Mouse (Mus musculus) G1E-ER4 (cell line): ENCODE measurements around the gene Aftph. TPM values are rescaled to one million over a fixed set of nuclear protein-coding genes. Genes with fewer than 3 reads are reported as not detected.
A peak's percentile ranks its signal among the peaks of the same experiment; 100 is the strongest.

ENCODE experiments used
- GATA1 ChIP-seq: IDR thresholded peaks from one replicate; pipeline ENCODE4 v1.8.0; 2012; ENCODE audit warnings: low read length, inconsistent platforms
- polyA plus RNA-seq: library from polyadenylated mRNA; stranded (reverse); fragments of >175 nt; gene quantifications from 2 replicates; pipeline ENCODE4 v1.2.3, GENCODE M21; 2012

The Aftph gene
- polyA plus RNA-seq, result 7.2 and 10.8 TPM in 2 replicates

DNA sequence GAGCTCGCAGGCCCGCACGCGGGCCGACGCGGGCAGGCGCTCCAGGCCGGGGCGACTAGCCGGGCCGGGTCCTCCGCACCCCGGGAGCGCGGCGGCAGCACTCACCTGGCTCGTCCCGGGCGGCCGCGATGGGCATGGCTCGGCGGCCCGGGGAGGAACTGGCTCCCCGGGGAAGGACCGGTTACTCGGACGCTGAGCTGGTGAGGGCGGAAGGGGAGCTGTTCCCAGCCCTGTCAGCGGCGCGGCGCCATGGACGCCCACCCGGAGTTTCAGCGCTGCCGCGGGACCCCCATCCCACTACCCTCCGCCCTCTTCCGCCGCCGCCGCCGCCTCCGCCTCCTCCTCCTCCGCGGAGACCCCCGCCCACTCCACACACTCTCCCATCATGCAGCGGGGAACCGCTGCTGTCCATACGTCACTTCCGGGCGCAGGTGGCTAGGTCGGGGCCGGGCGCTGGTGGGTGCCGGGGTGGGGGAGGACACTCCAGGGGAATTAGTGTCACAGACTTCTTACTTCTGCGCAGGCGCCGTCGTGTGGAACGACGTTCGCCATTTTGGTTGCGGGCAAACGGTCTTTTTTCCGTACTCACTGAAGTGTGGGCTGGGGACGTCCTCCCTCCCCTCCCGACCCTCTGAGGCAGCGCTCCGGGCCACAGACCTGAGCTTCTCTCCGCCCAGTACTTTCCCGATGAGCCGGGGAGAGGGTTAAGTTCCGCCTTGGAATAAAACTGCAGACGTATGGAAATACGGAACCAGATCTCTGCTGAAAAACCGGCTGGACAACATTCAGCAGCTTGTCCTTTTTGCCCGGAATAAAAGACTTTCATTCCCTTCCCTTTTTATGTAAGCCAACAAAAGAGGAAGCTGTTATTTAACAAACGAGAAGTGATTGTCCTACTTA, at the start of gene Aftph:
Aftph (minus strand) TSS at position 389 of the 900 bp plus-strand sequence.
- TF ChIP-seq GATA1, result no peak

DNA sequence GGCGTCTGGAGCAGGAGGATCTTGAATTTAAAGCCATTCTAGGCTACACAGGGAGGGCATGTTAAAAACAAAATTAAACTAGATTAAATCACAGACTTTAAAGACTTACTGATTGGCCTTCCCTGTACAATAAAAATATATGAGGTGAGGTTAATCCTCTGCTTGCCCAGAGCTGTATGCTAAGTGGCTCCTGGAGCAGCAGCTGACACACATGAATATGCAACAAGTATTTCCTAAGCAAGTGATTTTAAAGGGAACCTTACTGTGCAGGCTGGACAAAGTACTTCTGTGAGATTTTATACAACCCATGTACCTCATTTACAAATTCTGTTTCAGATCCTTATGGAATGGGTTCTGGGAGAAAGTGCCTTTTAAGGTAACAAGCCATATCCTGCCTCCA, 47.6 kb upstream of the Aftph start:
- TF ChIP-seq GATA1, result no peak

DNA sequence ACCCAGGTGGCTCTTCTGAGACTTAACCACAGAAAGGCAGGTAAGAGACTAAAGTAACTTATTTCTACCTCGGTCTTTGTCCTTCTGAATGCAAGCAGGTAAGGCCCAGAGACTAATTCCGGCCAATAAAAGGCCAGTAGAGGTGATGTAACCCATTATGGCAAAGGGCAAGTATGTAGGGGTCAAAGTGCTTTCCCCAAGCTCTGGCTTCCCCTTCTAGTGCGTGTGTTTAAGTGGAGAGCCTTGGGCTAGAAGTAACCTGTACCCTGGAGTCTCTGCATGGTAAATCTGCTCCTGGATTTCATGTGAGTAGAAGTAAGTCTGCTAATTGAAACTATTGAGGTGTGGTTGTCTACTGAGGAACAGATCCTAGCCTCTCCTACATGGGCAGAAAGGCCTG, 46.7 kb upstream of the Aftph start:
- TF ChIP-seq GATA1, result no peak

DNA sequence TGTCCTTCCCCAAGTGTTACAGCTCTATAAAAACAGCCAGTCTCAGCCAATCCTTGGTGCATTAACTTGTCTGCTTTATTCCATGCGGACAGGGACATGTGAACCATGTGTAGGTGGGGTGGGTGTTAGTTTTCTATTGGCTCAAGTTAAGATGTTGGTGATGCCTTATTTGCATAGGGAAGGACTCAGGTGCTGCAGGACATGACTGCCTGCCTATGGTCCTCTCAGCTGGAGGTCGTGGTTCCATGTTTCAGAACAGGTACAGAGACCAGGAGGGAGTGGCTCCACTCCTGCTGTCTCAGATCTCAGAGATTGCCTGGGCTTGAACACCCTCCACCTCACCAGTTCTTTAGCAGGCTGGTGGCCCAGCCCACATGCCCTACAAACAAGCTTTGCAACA, 44.8 kb upstream of the Aftph start:
- TF ChIP-seq GATA1, result no peak

DNA sequence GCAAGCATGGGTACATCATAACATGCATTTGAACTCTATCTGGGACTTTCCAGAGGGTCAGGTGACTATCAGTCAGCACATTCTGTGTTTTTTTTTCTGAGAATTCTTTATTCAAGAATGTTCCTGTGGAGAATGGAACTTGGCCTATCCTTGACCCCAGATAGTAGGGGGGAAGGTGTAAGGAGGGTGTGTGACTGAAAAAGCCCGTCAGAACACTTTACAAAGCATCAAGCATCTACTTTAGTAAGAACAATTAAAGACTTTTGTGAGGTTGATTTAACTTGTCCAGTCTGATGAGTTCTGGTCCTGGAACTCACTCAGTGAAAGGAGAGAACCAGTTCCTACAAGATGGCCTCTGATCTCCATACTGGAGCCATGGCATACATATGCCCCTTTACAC, 43.8 kb upstream of the Aftph start:
- TF ChIP-seq GATA1, result no peak

DNA sequence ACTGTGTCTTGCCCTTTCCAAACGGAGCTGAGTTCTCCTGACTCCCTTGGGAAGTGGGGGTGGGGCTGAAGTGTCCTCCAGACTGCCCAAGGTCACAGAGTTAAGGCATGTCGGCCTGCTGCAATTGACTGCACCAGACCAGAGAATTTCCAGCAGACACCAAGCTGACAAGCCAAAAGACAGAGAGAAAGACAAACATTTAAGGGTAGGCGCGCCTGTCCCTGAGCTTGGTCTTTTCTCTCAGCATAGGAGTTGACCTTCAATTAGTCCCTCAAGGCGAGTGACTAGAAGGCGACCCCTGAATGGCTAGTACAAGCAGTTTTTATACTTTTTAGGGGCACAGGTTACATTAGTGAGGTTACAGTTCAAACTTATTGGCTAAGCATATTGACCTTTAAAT, 43.4 kb upstream of the Aftph start:
- no peak for TF ChIP-seq GATA1

DNA sequence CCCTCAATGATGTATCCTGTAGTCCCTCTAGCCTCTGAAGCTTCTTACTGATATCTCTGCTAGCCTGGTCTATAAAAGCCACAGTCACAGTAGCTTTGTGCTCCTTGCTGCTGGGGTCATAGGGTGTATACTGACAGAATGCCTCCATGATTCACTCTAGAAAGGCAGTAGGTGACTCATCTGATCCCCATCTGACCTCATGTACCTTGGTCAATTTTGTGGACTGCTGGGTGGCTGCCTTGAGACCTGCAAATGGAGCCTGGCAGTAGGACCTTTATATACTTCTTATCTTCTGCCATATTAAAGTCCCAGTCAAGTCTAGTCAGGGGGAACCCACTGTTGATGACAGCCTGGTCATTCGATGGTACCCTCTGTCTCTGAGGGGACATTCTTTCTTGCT, 42.1 kb upstream of the Aftph start:
- TF ChIP-seq GATA1, result no peak

DNA sequence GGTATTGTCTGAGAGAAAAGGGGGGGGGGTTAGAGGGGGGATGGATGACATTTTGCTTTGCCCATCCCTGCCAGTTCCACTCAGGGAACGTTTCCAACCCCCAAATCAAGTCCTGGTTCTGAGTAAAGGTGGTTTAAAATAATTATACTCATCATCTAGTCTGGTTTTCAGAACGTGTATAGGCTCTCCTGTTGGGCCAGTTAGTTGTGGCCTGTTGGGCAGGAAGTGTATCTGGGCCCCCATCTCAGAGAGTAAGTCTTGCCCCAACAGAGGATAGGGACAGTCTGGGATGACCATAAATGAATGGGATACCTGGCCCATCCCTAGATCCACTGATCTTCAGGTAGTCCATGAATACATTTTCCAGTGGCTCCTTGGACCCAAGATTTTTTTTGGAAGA, 41.2 kb upstream of the Aftph start:
- no peak for TF ChIP-seq GATA1

DNA sequence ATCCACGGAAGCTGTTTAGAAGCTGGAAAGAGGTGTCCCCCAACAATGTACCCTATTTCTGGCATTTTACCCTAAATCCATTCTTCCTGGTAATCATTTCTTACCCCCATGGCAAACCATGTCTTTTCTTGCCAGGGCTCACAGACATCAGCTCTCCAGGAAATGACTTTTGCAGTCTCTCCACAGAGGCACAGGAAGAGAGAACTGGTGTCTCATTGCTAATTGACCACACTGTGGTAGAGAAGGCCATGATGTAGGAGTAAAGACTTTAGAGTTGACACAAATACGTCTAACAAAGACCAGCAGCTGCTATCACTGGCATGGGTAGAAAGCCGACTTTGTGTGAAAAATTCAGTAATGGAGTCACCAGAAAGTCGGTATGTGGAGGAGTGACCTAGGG, 38.9 kb upstream of the Aftph start:
- no peak for TF ChIP-seq GATA1

DNA sequence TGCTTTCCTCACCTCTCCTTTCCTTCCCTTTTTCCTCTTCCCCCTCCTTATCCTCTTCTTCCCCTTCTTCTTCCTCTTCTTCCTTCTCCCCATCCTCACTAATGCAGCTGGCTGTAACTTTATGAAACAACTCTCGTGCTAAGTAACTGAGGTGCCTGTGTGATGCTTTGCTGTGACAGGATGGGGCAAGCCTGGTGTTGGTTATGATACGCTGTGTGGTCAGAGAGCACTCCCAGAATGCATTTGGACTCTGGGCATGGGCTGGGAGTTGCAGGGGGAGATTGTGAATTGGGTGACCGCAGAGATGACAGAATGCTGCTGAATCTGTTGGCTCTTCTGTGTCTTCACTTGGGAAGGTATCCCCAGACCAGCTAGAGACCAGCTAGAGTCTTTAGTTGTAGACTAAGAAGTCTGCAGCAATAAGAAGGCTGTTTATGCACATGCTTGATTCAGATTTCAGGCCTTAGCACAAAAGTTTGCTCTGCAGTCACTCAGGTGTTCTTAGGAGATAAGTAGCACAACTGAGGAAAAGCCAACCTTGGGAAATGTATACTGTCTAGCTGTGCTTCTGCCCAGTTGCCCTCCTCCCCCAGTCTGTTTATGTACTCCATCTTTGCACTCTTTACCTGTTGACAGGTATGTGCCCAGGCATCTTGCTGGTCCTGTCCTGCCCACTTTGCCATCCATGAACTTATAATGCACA, 37.6 kb upstream of the Aftph start:
- no peak for TF ChIP-seq GATA1

DNA sequence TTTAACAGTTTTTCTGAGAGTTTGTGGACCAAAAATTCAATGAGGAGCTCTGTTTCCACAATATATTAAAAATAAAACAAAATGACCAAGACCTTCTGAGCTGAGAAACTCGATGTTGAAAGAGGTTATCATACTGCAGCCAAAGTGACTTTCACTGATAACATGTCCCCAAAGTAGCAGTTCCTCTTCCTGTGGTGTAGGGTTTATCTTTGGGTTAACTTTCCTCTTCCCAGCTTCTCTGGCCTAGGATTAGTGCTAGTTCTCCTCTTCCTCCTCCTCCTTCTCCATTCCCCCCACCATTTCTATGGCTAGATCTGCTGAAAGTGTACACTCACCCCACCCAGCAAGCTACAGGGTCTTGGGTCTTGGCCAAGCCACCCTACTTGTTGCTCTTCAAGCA, 36.9 kb upstream of the Aftph start:
- TF ChIP-seq GATA1, result peak; percentile 16

DNA sequence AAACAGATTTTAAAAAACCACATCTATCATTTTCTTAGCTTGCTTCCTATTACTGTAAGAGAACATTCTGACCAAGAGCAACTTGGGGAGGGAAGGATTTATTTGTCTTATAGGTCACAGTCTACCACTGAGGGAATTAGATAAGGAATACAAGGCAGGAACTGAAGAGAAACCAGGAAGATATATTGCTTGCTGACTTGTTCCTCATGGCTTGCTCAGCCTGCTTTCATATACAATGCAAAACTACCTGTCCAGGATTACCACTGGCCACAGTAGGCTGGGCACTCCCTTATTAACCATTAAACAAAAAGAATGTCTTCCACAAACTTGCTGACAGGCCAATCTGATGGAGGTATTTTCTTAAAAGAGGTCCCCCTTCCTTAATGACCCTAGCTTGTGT, 35.3 kb upstream of the Aftph start:
- no peak for TF ChIP-seq GATA1

DNA sequence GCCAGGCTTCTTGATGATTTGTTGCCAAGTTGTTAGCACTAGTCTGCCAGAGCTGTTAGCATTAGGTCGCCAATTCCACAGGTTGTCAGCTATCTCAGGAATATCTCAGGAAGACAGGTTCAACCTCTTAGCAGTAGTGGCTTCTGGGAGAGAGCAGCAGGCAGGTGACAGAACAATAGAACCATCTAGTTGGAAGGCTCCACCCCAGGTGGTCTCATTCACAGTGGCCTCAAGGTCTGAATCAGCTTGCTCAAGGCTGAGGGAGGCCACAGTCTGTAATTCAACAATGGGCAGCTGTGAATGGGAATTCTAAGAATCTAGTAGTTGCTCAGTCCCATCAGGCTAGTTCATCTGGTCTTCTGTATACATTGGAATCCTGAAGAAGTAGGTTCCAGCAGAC, 31.3 kb upstream of the Aftph start:
- TF ChIP-seq GATA1, result no peak

DNA sequence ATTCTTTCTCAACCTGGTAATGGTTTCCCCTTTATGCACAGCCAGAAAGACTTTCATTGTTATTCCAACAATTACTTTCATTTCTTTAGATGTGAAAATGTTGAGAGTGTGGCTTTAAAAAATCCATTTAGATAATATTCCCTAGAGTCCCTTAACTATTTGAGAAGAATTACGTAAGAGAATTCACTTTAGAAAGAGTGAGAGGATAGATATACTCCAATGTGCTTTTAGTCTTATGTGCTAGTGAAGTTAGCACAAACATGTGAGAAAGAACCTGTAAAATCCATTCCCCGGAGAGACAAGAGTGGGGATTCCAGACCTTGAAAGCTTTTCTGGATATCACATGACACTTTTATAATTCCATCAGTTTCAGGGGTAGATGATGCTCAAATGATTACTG, 9.2 kb upstream of the Aftph start:
- TF ChIP-seq GATA1, result no peak

DNA sequence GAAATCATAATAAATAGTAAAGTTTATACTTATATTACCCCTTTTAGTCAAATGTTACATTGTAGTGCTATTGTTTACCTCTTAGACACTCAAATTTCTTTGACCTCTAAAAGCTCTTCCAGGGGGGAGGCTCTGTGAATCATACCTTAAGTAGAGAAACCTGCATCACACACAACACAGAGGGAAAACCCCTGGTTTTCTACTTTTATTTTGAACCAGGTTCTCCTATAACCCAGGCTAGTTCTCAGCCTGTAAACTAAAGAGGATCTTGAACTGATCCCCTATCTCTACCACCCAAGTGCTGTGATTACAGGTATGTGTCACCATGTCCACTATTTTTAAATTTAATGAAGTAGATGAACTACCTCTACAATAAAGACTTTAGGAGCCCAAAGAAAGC, 2.0 kb upstream of the Aftph start:
- no peak for TF ChIP-seq GATA1

DNA sequence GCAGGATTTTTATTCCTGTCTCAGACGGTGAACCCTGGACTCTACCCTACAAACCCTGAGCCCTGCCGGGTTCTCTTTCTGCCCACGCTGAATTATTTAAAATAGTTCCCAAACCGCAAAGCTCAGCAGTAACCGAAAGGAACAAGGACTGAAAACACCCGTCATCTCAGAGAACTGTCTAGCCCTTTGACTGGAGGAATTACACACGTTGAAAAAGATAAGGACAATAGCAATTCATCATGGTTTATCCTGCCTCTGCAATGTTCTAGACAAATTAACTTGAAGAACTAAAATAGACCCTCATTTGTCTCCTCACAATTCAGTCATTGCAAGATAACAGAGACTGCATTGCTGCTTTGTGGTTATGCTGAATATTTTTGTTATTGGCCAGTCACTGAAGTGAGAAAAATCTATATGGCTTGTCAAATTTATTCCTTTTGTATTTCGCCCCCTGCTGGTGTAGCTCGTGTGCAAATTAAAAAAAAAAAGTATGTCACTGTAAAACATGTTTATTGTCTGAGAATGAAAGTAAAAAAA, 1.0 kb upstream of the Aftph start:
- TF ChIP-seq GATA1, result no peak
